Mouse (Mus musculus) granulocyte monocyte progenitor cell, adult 5-6 weeks (primary cell): ENCODE results near the gene Mboat2. TPM values are rescaled to one million over a fixed set of nuclear protein-coding genes. Genes with fewer than 3 reads are reported as not detected.

ENCODE experiments used
- ATAC-seq: replicated peaks from 2 replicates; pipeline ENCODE4 v1.8.0; 2016; ENCODE audit warnings: mild to moderate bottlenecking, moderate TSS enrichment, inconsistent platforms; ENCODE audit not compliant: poor library complexity, severe bottlenecking
- total RNA-seq, 2 experiments: library from RNA; stranded (forward) in 1 of 2; stranded (reverse) in 1 of 2; fragments of 200-712, 200-1000 nt in 1 of 2; fragments of >200 nt in 1 of 2; fragmentation: Nextera tagmentation in 1 of 2; gene quantifications; 2 replicates each; pipeline ENCODE4 v1.2.3; 2014 to 2017

The Mboat2 gene
- total RNA-seq, 2 experiments from 2014 or later, result 0.39 to 0.98 TPM

DNA sequence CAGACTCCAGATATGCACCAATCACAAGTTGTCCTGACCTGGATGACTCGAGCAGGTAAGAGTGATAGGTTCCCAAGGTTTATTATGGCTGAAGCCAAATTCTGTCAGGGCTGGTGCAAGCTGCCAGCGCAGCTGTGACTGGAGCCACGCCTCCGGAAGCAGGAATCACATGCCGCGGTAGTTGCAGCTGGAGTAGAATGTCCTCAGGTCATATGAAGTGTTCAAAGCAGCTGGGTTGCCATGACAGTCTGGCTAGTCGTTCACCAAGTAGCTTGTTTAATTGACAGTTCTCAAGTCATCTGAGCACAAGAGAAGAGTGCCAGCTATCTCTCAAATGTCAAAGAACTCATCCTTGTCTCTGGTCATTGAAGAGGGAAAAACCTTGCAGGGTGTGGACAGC, 28.7 kb downstream of the Mboat2 start:
- no peak for ATAC-seq

DNA sequence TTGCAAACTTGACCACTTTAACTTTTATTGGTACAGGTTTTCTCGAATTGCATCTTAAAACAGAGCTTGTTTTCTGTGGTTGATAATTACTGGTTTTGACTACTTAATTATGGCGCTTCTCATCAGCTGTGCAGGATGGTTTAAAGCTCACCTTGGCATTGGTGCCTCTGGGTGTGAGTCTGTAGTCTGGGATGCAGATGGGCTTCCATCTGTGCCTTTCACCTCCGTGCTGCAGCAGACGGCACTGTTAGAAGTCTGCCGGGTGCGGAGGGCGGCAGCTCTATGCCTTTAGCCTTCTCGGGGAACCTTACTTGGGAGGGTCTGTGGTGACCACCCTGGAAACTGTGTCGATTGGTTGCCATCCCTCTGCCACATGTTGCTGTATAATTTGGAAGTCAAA, 29.8 kb downstream of the Mboat2 start:
- ATAC-seq, result no peak

DNA sequence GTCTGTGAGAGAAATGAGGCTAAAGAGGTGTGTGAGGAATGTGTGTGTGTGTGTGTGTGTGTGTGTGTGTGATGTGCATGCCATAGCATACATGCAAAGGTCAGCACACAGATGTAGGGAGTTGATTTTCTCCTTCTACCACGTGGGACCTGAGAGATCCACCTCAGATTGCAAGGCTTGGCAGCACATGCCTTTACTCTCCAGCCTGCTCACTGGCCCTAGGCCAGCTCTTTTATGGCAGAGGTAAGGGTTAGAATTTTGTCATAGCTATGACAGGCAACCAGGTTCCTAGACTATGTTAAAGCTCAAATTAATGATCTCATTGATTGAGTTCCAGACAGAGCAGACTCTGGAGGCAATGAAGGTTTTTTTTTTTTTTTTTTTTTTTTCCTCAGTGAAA, 33.1 kb downstream of the Mboat2 start:
- no peak for ATAC-seq

DNA sequence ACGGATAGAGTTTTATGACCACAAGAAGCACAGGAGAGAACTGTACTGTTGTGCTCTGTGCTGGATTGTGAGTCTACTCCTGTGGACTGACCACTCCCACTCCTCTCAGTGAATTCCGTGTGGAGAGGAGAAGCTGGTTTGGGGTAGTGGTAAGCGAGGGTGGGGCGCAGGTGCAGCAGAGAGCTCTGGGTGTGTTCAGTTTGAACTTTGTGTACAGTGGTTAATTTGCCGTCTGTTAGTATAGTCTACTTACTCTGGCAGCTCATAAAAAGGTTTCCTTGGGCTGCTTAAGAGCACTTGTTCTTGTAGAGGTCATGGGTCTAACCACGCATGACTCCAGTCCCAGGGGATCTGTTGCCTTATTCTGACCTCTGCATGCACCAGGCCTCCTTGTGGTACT, 36.0 kb downstream of the Mboat2 start:
- no peak for ATAC-seq

DNA sequence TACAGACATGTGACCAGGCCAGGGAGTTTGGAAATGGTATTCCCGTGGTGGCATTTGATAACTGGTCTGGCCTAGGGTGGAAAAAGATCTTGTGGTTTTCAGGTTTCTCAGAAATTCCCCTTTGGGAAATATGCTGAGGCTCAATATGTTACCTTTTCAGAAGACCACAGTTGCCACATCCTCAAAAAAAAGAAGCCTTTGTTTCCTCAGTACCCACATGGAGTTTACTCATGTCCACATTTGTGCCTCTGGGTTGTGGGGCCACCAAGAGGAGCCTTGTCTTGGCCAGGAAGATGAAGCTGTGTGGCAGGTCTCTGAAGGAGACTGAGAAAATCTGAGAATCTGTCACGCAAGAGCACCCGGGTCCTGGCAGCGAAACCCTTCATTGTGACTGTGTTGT, 38.0 kb downstream of the Mboat2 start:
- peak; percentile 69 for ATAC-seq

DNA sequence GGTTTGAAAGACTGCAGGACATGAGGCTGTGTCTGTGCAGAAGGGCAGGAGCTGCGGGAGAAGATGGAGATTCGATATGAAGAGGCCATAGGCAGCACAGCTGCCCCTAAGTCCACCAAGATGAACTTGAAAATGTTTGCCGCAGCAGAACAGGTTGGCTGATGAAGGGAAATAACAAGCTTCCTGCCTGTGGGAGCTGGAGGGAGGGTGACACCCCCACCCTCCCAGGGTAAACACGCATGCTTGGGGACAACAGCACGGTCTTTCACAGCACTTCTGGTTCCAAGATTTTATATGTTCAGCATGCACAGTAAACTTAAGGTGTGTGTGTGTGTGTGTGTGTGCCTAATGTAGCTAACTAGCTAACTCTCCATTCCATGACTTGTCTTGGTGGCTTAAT, 38.6 kb downstream of the Mboat2 start:
- no peak for ATAC-seq

DNA sequence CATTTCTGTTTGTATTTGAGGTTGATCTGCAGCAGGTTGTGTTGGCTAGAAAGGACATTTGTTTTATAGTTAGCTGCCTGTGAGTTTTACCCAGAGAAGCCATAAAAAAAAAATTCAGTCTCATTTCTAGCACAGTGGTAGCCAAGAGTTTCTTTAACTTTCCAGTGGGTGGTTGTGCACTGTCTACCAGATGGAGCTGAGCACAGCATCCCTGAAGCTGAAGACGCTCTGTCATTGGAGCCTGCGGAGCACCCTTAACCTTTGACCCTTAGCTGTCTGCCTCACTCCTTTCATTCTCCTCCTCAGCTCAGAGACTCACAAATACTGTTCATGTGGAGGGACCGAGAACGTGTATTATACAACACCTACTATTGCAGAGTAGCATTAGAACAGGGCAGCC, 40.2 kb downstream of the Mboat2 start:
- ATAC-seq, result no peak

DNA sequence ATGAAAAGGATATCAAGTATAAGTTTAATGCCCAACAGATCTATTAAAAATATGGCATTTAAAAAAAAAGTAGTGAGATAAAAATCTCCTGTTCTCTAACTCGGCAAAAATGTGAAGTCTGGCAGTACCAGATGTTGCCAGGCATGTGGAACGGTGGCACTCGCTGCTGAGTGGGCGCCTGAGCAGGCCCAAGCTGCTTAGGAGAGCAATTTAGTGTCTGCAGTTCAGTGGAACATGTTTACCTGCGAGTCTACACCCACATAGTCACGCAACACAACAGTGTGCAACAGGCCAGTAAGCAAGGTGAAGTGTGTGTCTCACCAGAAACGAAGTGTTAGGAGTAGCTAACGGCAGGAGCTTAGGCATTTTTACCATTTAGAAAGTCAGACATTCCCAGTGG, 41.6 kb downstream of the Mboat2 start:
- ATAC-seq, result no peak

DNA sequence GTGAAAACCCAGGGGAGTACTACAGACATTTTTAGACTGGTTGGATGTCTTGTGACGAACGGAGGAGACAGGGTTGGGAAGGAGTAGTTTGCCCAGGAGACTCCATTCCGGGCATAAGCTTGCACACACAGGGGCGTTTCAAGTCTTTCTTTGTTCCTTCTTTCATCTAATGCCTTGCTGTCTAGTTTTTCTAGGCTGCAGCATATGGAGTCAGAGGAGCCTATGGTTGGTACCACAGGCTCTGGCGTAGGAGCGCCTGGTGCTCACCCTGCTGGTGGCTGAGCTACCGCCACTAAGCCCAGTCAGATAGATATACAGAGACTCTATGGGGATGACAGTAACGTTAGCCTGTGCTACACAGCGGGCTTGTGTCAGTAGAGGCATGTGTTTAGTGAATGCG, 42.0 kb downstream of the Mboat2 start:
- ATAC-seq, result no peak

DNA sequence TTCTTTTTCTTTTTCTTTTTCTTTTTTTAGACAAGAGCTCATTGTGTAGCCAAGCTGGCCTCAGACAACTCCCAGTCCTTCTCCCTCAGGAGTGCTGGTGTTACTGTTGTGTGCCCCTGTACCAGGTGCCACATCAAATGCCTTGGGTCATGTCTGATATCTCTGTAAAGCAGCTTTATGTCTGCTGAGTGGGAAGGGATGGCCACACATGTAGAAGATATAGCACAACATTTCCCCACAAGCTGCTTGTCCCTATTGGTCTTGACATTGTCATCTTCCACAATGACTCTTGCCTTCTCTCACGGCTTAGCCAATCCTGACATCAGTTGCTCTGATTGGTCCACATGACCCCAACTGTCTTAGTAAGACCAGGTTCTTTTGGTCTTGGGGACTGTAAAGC, 45.2 kb downstream of the Mboat2 start:
- ATAC-seq, result no peak

DNA sequence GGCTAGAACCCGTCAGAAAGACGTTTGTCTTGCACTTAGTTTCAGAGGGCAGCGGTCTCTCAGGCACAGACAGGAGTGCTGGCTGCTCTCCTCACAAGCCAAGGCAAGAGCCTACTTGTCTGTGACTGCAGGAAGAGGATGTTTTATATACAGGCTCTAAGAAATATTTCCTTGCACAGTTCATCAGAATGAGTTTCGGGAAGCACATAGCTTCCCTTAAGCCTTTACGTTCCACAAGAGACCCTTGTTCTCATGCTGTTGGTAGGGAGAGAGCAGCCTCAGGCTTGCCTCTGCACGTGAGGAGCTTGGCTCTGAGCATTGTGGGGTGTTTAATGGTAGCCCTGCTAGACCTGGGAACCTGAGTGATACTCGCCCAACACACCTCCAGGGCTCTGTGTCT, 46.6 kb downstream of the Mboat2 start:
- no peak for ATAC-seq

DNA sequence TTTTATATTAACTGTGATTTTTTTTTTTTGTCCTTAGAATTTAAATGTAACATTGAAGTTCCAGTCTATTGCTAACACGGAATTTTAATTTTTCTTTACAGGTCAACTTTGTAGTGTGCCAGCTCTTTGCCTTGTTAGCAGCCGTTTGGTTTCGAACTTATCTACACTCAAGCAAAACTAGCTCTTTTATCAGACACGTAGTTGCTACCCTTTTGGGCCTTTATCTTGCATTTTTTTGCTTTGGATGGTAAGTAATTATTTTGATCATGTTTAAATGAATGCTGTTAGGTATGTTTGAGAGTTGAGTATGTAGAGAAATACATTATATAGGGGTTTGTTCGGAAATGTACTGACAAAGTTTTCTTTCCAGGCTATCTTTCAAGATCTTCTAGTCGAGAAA, 47.4 kb downstream of the Mboat2 start:
- no peak for ATAC-seq

DNA sequence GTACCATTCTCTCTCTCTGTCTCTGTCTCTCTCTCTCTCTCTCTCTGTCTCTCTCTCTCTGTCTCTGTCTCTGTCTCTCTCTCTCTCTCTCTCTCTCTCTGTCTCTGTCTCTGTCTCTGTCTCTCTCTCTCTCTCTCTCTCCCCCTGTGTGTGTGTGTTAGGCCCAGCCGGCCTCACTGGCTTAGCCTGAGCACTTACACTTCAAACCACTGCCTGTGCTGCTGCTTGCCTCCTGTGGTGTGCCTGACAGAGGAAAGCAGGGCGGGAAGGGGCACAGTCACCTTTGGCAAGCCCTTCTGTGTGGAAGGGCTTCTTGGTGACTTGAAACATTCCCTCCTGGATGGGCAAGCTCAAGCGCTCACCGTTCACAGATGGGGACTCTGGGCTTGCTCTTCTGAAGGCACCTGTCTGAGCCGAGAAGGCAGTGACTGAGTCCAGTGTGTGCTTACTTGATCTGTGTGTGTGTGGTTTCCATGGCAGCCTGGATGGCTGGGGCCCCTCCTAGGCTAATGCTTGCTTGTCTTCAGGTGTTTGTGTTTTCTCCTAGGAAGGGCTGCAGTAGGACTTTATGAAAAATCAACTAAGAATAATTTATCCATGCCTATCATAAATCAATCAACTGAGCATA, 48.2 kb downstream of the Mboat2 start:
- ATAC-seq, result no peak

DNA sequence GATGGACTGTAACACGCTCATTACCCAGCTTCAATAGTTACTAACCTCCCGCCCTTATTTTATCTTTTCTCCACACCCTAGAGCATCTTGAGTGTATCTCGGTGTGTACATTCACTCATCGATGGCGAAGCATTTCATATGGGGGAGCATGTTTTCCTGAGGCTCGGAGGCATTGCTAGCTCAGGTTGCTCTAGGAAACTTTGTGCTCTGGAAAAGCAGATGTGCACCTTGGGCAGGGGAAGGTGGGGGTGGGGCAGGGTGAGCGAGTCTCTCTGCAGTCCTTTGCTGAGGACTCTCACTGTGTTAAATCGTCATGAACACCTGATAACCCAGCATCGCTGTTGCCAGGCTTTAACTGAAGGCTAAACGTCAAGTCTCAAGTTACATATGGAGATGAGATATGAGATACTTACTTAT, 48.9 kb downstream of the Mboat2 start:
- ATAC-seq, result no peak

DNA sequence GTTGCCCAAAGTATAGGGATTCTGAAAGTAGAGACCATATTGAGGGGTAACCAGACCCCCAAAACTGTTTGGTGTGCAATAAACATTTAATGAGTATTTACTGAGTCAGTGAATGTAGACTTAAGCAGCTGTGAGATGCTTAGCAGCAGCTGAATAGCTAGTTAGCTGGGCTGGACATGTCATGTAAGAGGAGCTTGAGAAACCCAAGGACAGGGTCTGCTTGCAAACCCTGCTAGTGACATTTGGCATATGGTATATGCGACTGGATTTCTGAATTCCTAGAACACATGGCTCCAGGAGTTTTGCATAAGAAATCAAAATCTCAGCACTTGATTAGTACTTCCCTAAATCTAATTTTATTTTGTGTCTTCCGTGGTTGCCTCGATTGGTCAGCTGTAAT, 52.6 kb downstream of the Mboat2 start:
- ATAC-seq, result no peak

DNA sequence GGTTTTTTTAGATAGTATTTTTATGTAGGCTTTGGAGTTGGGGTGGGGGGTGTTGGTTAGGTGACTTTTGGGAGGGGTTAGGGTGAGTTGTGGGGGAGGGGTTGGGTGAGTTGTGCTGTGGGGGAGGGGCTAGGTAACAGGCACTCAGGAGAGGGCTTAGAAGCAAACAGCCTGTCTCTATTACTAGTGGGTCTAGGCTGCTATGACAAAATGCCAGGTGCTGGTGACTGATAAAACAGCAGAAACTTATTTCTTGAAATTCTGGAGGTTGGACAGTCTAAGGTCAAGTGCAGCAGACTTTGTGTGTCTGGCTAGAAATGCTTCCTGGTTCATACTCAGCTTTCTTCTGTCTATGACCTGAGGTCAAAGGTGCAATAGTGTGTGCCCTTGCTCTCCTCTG, 56.1 kb downstream of the Mboat2 start:
- no peak for ATAC-seq

DNA sequence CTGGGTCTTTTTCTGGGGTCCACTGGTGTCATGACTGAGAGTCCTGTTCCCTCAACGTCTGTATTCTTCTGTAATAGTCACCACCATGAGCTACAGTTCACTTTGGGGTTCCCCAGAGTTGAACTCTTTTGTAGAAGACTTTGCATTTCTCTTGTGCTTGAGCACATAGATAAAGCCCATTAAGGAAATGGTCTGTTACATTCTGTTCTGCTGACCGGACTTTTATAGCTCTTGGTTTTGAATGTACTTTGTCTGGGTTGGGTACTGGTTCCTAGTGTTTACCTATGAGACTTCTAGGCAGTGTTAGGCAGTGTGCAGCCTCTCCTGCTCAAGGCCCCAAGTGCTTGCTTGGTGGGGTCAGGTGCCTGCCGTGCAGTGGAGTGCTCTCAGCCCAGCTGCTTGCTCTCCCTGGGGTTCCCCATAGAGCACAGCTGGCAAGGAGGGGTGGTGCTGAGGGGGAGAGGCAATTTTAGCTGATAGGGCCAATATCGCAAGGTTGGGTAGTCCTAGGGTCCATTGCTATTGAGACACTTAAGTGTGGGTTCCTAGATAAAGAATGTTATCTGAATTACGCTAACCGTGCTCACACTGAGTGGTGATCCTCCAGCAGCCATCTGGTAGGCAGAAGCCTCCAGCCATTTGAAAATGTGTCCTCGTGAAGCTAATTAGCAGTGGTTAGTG, 58.8 kb downstream of the Mboat2 start:
- peak; percentile 53 for ATAC-seq

DNA sequence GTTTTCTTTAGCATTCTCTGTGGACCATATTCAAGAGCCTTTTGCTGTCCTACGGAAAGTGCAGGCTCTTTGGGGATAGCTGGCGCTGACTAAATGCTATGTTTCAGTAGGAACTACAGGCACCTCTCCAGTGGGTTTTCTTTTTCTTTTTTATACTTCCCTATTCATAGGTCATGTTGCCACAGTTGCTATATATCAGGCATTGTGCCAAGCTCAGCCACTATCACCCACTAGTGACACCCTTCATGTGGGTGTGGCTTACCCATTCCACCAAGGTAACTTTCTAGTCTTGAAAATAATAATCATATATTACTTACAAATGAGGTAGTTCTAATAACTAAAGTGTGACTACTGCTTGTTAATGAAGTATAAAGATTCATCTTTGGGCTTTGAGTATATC, 59.5 kb downstream of the Mboat2 start:
- ATAC-seq, result peak; percentile 65

DNA sequence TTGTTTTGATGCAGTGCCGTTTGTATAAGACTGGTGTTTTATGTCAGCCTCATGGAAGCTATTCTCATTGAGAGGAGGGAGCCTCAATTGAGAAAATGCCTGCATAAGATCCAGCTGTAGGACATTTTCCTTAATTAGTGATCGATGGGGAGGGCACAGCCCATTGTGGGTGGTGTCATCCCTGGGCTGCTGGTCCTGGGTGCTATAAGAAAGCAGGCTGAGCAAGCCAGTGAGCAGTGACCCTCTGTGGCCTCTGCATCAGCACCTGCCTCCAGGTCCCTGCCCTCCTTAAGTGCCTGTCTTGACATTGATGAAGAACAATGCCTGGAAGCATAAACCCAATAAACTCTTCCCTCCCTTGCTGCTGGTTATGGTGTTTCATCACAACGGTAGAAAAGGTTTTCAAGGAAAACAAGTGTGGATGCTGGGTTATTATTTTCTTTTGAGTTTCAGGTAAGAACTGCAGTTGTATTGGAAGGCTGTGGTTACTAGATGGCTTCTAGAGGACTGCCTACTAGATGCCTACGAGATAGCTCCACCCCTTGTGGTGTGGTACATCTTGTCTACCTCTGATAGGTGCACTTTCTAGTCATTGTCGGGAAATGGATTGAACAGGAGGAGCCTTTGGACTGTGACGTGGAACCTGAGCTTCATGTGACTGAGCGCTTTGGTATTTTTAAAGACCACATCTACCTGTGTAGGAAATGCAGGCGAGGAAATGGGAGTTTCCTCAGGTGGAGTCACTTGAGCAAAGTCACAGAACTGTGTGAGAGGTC, 60.2 kb downstream of the Mboat2 start:
- no peak for ATAC-seq

DNA sequence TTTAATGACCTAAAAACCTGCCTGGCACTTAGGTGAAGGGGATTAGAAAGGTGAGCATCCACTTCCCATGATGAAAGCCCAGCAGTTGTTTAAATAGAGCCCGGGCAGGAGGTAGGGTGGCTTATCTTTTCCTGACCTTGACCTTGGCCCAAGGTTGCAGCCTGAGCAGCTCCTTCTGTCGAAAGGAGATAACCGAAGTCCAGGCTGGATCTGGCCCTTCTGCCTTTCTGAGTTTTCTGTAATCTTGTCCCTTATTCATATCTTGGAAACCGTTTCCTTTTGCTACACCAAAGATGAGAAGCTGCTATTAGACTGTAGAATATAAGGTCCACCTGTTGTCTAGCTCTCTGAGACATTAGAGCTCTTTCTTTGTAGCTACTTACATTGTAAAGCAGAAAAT, 61.9 kb downstream of the Mboat2 start:
- no peak for ATAC-seq

DNA sequence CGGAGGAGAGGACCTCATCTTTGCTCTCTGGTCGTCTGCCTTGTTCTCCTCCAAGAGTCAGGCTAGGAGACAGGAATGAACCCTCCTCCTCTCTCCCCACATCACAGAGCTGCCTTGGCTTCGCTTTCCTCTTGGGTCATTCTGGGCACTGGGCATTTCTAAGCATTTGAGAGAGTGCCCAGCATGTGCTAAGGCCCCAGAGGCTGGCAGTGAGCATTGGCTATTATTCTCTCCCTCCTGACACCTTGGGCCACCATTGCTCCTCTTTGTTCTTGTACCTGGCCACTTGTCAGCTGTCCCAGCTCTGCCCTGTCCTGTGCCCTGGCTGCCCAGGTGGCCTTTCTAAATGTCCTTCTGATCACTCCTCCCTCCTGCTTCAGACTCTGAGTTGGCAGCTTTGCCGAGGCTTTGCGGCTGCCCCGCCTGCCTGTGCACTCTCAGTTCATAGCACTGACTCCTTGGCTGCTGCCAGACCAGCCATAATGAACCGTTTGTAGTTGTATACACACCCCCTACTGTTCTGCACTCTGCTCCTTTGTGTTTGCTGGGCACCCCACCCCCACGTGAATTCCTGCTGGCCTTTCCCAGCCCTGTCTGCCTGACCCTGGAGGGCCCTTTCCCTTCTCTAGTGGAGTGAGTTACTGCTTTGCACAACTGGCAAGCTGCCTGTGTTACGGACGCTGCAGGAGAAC, 63.2 kb downstream of the Mboat2 start:
- ATAC-seq, result no peak
